Mouse (Mus musculus): ENCODE measurements at regions not wholly inside any gene's neighbourhood (a gene's known extent, or its start where the extent isn't known, plus 50 kb on each side); places are given as distances from the start of the nearest gene placed in this dataset.
A peak's percentile ranks its signal among the peaks of the same experiment; 100 is the strongest.

- DNase-seq (ENCODE audit: low spot score in 2 of 2): no peak
- intact Hi-C loops (cut with DNase I): no loop called here
These were observed 58.6 kb upstream of the Prdm8 start for GRCm38 (mm10) chr5:98108394-98108793.

GRCm38 (mm10) chr5:98106261-98106660, 60.7 kb upstream of the Prdm8 start:
- intact Hi-C loops (cut with DNase I): no loop called here
- DNase-seq (ENCODE audit: low spot score in 2 of 2): peak; percentile 40 to 41

GRCm38 (mm10) chr5:98083409-98083808, 52.6 kb upstream of the Antxr2 start:
- DNase-seq (ENCODE audit: low spot score in 2 of 2): peak in 1 of 2 experiments; percentile 7
- intact Hi-C loops (cut with DNase I): loop anchor here (10.0 kb wide), 1 partner anchor 869 kb away; no protein-coding TSS in a partner anchor

GRCm38 (mm10) chr5:98081204-98081603, 50.4 kb upstream of the Antxr2 start:
- peak in 1 of 2 experiments; percentile 9 for DNase-seq (ENCODE audit: low spot score in 2 of 2)

More at GRCm38 (mm10) chr5:98081204-98081603, 50.4 kb upstream of the Antxr2 start:
- intact Hi-C loops (cut with DNase I): loop anchor here (10.0 kb wide), 1 partner anchor 866 kb away; no protein-coding TSS in a partner anchor
